Mouse (Mus musculus): ENCODE data around the gene Olfr102. TPM values are rescaled to one million over a fixed set of nuclear protein-coding genes. Genes with fewer than 3 reads are reported as not detected.
A peak's percentile ranks its signal among the peaks of the same experiment; 100 is the strongest.

The Olfr102 gene
- total and polyA plus RNA-seq, 3 experiments = not detected

DNA sequence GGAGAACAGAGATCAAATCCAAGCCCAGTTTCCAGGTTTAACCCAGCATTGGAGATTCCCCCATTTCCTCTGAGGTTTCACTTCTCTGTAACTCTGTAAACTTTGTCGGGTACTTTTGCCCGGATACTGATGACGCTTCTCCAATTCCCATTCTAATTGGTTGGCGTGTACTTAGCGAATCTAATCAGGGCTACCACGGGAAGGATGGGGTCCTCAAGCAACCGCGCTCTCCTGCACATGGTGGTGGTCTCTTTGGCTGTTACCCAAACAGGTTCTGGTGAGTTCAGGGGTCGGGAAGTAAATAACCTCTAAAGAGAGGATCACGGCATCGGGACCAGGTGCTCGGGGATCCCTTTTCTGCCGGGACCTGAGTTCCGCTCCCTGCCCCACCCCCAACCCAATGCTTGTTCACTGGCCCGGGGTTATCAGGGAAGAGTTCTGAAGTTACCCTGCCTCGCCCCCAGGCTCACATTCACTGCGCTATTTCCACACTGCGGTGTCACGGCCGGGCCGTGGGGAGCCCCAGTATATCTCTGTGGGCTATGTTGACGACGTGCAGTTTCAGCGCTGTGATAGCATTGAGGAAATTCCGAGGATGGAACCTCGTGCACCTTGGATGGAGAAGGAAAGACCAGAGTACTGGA, 46.7 kb downstream of the Olfr102 start, which contains the start of gene H2-M3:
H2-M3 (plus strand) TSS at position 163 of the 644 bp plus-strand sequence.
- no peaks in the 10 kb centered on the region; a peak in 1 of 4 replicates for H3K36me3 ChIP-seq (ENCODE audit: control insufficient read depth in 1 of 2, insufficient read depth in 2 of 2, low read length in 2 of 2)
- no peak within 1 kb of the TSS for H3K27ac ChIP-seq (ENCODE audit: control insufficient read depth, low read depth, low read length)
- no peaks in the 10 kb centered on the region for H3K9me3 ChIP-seq (replicated peaks; ENCODE audit: insufficient read depth, low read length)
- peak within 1 kb of the TSS; percentile 82 to 100 for H3K4me3 ChIP-seq (ENCODE audit: control insufficient read depth in 1 of 2, insufficient read depth in 1 of 2, low read depth in 2 of 2, low read length in 2 of 2)
- H3K27me3 ChIP-seq (ENCODE audit: control insufficient read depth in 1 of 2, insufficient read depth in 2 of 2, low read length in 2 of 2) = no peaks in the 10 kb centered on the region
- DNase-seq (ENCODE audit: low read depth, low spot score) = peak; percentile 91
- H3K9ac ChIP-seq (ENCODE audit: control insufficient read depth, low read depth, low read length, poor library complexity, severe bottlenecking) = peak within 1 kb of the TSS; percentile 55
- peaks cover 0 to 8% of the 10 kb centered on the region in 2 experiments; a peak in 1 of 4 replicates for H3K4me1 ChIP-seq (ENCODE audit: control insufficient read depth in 1 of 2, insufficient read depth in 2 of 2, low read length in 2 of 2)
- H3K79me2 ChIP-seq (ENCODE audit: control insufficient read depth, insufficient read depth, low read length, poor library complexity) = no peaks in the 10 kb centered on the region; the same call in 1 of the 2 replicates
- TF ChIP-seq BHLHE40 (IDR thresholded peaks at IDR 0.05; ENCODE audit: borderline replicate concordance, low read depth, low read length) (peak; percentile 46), POLR2AphosphoS5 (IDR thresholded peaks at IDR 0.05; ENCODE audit: borderline replicate concordance, low read depth, low read length) (no peak), MXI1 (IDR thresholded peaks at IDR 0.05; ENCODE audit: low read depth, low read length) (no peak; the same call in 1 of the 2 replicates), JUND (IDR thresholded peaks at IDR 0.05; ENCODE audit: low read depth, low read length) (no peak), GATA1 (IDR thresholded peaks at IDR 0.05; ENCODE audit: low read depth, low read length) (peak; percentile 44; the same call in 1 of the 2 replicates), USF1 (IDR thresholded peaks at IDR 0.05; ENCODE audit: low read depth, low read length) (no peak), ZKSCAN1 (IDR thresholded peaks at IDR 0.05; ENCODE audit: low read depth, low read length) (no peak), ZMIZ1 (IDR thresholded peaks at IDR 0.05; ENCODE audit: low read depth, low read length) (no peak), MAZ (IDR thresholded peaks at IDR 0.05; ENCODE audit: low read depth, low read length) (no peak), ZC3H11A (IDR thresholded peaks at IDR 0.05; ENCODE audit: low read depth, low read length) (0 out of 2 replicates have a peak, but pooled peaks have one; percentile 6), ETS1 (IDR thresholded peaks at IDR 0.05; ENCODE audit: low read depth, low read length) (peak; percentile 20; the same call in 1 of the 2 replicates), TBP (IDR thresholded peaks at IDR 0.05; ENCODE audit: low read depth, low read length) (no peak), RCOR1 (IDR thresholded peaks at IDR 0.05; ENCODE audit: low read depth, low read length) (no peak), POLR2AphosphoS2 (IDR thresholded peaks at IDR 0.05; ENCODE audit: low read length) (no peak), NRF1 (IDR thresholded peaks at IDR 0.05; ENCODE audit: insufficient read depth, low read depth, low read length, poor library complexity, severe bottlenecking) (no peak), SIN3A (IDR thresholded peaks at IDR 0.05; ENCODE audit: low read length) (peak; percentile 30), EP300 (IDR thresholded peaks at IDR 0.05; ENCODE audit: low read depth in 1 of 2, low read length in 2 of 2) (peak in 1 of 2 experiments; percentile 11; a peak in 1 of 4 replicates), POLR2A (IDR thresholded peaks at IDR 0.05; ENCODE audit: control insufficient read depth in 1 of 2, insufficient read depth in 1 of 2, low read depth in 1 of 2, low read length in 2 of 2, poor library complexity in 1 of 2) (no peak), CTCF (IDR thresholded peaks at IDR 0.05 in 2 of 3, conservative IDR thresholded peaks at IDR 0.05 in 1 of 3; ENCODE audit: control insufficient read depth in 1 of 3, insufficient read depth in 1 of 3, low read depth in 2 of 3, low read length in 3 of 3, poor library complexity in 1 of 3, severe bottlenecking in 1 of 3) (no peak), E2F4 (IDR thresholded peaks at IDR 0.05; ENCODE audit: borderline replicate concordance, low read depth, low read length) (0 out of 2 replicates have a peak, but pooled peaks have one; percentile 8), ELF1 (IDR thresholded peaks at IDR 0.05; ENCODE audit: low read depth, low read length) (no peak), CHD1 (IDR thresholded peaks at IDR 0.05; ENCODE audit: low read depth, low read length) (no peak), TCF12 (IDR thresholded peaks at IDR 0.05; ENCODE audit: low read depth, low read length) (0 out of 2 replicates have a peak, but pooled peaks have one; percentile 5), GABPA (IDR thresholded peaks at IDR 0.05; ENCODE audit: low read depth, low read length) (no peak), RAD21 (IDR thresholded peaks at IDR 0.05; ENCODE audit: low read depth, low read length) (no peak), HCFC1 (IDR thresholded peaks at IDR 0.05; ENCODE audit: low read depth, low read length) (no peak), CHD2 (IDR thresholded peaks at IDR 0.05; ENCODE audit: low read length) (peak; percentile 94), MAX (IDR thresholded peaks at IDR 0.05; ENCODE audit: low read length) (peak; percentile 44; the same call in 1 of the 2 replicates), SMC3 (IDR thresholded peaks at IDR 0.05; ENCODE audit: low read depth, low read length) (no peak), MYC (IDR thresholded peaks at IDR 0.05; ENCODE audit: low read depth, low read length) (no peak), MEF2A (IDR thresholded peaks at IDR 0.05; ENCODE audit: extremely low read depth, insufficient replicate concordance, low read depth, low read length, poor library complexity, severe bottlenecking) (no peak), MAFK (IDR thresholded peaks at IDR 0.05; ENCODE audit: borderline replicate concordance, low read depth, low read length) (0 out of 2 replicates have a peak, but pooled peaks have one; percentile 20), USF2 (IDR thresholded peaks at IDR 0.05; ENCODE audit: borderline replicate concordance in 1 of 2, insufficient read depth in 1 of 2, low read depth in 1 of 2, low read length in 2 of 2) (no peak), KAT2A (conservative IDR thresholded peaks at IDR 0.05; ENCODE audit: low read depth, low read length) (no peak), ZNF384 (IDR thresholded peaks at IDR 0.05; ENCODE audit: low read depth, low read length) (no peak), TAL1 (IDR thresholded peaks at IDR 0.05; ENCODE audit: low read length) (no peak)

Data from MEL (cell line).